Mouse (Mus musculus): ENCODE measurements around the gene Ptbp3. TPM values are rescaled to one million over a fixed set of nuclear protein-coding genes. Genes with fewer than 3 reads are reported as not detected.

Gene Ptbp3
- polyA plus RNA-seq, 1 experiment: 10.9 TPM

DNA sequence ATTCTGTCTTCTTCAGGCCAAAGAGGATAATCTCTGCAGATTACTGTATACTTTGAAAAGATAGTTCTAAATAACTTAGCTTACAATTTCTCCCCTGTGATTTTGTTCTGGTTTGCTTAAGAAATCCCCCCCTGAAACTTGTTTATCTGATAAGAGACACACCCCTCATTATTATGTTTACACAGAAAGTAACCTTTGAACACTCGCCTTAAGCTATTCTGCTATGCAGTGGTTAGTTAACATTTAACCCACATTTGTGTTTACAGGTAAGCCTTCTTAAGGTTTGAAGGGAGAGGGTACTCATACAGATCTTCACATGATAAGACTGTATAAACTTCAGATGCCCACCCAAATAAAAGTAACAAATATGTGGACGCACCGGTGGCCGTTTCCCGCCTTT, 3.7 kb upstream of the Ptbp3 start:
- Histone ChIP-seq H3K4me3 (ENCODE audit: insufficient read depth, poor library complexity, severe bottlenecking) (no peak overlapping the region), H3K27me3 (ENCODE audit: control insufficient read depth, insufficient read depth, insufficient read length) (no peaks in the 10 kb centered on the region), H3ac (ENCODE audit: control insufficient read depth, insufficient read length, low read depth) (no peak overlapping the region), H3K36me3 (ENCODE audit: control insufficient read depth, insufficient read depth) (no peaks in the 10 kb centered on the region), H3K79me3 (ENCODE audit: low read depth) (peaks cover 7% of the 10 kb centered on the region), H3K79me2 (ENCODE audit: control insufficient read depth, insufficient read depth) (peaks cover 13% of the 10 kb centered on the region)
- TF ChIP-seq MYOG (IDR thresholded peaks at IDR 0.05; ENCODE audit: control insufficient read depth, extremely low read depth, insufficient read length): no peak
- TF ChIP-seq CTCF (IDR thresholded peaks at IDR 0.05; ENCODE audit: control insufficient read depth, insufficient read depth, insufficient read length): no peak
- no peak for TF ChIP-seq MYOD1 (IDR thresholded peaks at IDR 0.05; ENCODE audit: control insufficient read depth, insufficient read length, low read depth)
- TF ChIP-seq FOSL1 (IDR thresholded peaks at IDR 0.05; ENCODE audit: insufficient read depth, low read length, poor library complexity, severe bottlenecking): no peak
- TF ChIP-seq CEBPB (IDR thresholded peaks at IDR 0.05; ENCODE audit: low read depth): no peak
- no peak for TF ChIP-seq USF1 (IDR thresholded peaks at IDR 0.05; ENCODE audit: low read depth)
- no peak for TF ChIP-seq MAX (IDR thresholded peaks at IDR 0.05)

DNA sequence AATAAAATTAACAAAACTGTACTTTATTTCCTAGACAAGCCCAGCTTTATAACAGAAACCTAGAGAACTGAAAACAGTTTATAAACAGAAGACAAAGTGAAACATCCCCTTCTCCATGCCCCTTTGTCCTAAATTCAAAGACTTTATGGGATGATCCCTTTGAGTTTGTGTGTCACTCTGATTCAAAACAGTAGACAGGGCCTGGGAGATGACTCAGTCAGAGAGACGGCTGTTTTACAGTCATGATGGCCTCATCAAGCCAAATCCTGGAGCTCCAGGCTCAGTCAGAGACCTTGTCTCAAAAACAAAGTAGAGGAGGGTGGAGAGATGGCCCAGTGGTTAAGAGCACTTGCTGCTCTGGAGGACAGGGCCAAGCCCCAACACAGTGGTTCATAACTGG, 2.7 kb upstream of the Ptbp3 start:
- Histone ChIP-seq H3K4me3 (ENCODE audit: insufficient read depth, poor library complexity, severe bottlenecking) (no peak overlapping the region), H3K79me3 (ENCODE audit: low read depth) (peaks cover 17% of the 10 kb centered on the region), H3K79me2 (ENCODE audit: control insufficient read depth, insufficient read depth) (peaks cover 22% of the 10 kb centered on the region), H3K36me3 (ENCODE audit: control insufficient read depth, insufficient read depth) (no peaks in the 10 kb centered on the region), H3ac (ENCODE audit: control insufficient read depth, insufficient read length, low read depth) (no peak overlapping the region), H3K27me3 (ENCODE audit: control insufficient read depth, insufficient read depth, insufficient read length) (no peaks in the 10 kb centered on the region)
- TF ChIP-seq FOSL1 (IDR thresholded peaks at IDR 0.05; ENCODE audit: insufficient read depth, low read length, poor library complexity, severe bottlenecking) (peak; percentile 5), MYOD1 (IDR thresholded peaks at IDR 0.05; ENCODE audit: control insufficient read depth, insufficient read length, low read depth) (peak; percentile 24), MYOG (IDR thresholded peaks at IDR 0.05; ENCODE audit: control insufficient read depth, extremely low read depth, insufficient read length) (no peak)

DNA sequence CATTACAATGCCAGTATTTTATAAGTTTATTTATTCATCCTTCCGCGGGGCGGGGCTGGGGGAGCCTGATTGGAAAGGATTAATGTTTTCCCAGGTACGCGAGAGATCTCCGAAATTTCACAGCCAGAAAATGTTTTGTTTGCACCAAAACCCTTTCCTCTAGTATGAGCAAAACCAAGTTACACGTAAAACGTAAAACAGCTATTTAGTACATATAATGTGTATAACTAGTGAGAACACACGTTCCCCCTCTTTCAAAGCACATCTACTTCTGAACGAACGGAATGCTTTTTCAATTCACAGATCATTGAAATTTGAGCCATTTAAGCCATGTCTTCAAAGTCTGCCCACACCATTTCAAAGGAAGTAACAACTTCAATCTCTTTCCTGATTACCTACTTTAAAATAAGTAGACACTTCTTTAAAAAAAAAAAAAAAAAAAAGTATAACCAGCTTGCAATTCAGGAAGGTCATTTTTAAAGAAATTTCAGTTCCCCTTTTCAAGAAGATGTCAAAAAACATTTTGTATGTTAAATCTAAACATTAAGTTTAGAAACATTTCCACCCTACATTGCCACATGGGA, 905 bp upstream of the Ptbp3 start:
- H3ac ChIP-seq (ENCODE audit: control insufficient read depth, insufficient read length, low read depth): no peak overlapping the region
- peaks cover 41% of the 10 kb centered on the region for H3K79me2 ChIP-seq (ENCODE audit: control insufficient read depth, insufficient read depth)
- H3K27me3 ChIP-seq (ENCODE audit: control insufficient read depth, insufficient read depth, insufficient read length): no peaks in the 10 kb centered on the region
- no peaks in the 10 kb centered on the region for H3K36me3 ChIP-seq (ENCODE audit: control insufficient read depth, insufficient read depth)
- H3K79me3 ChIP-seq (ENCODE audit: low read depth): peaks cover 35% of the 10 kb centered on the region
- TF ChIP-seq USF1 (IDR thresholded peaks at IDR 0.05; ENCODE audit: low read depth) (no peak), MAX (IDR thresholded peaks at IDR 0.05) (no peak), CEBPB (IDR thresholded peaks at IDR 0.05; ENCODE audit: low read depth) (no peak), MYOD1 (IDR thresholded peaks at IDR 0.05; ENCODE audit: control insufficient read depth, insufficient read length, low read depth) (no peak), FOSL1 (IDR thresholded peaks at IDR 0.05; ENCODE audit: insufficient read depth, low read length, poor library complexity, severe bottlenecking) (no peak), MYOG (IDR thresholded peaks at IDR 0.05; ENCODE audit: control insufficient read depth, extremely low read depth, insufficient read length) (no peak), CTCF (IDR thresholded peaks at IDR 0.05; ENCODE audit: control insufficient read depth, insufficient read depth, insufficient read length) (no peak)
- no peak overlapping the region for H3K4me3 ChIP-seq (ENCODE audit: insufficient read depth, poor library complexity, severe bottlenecking)

DNA sequence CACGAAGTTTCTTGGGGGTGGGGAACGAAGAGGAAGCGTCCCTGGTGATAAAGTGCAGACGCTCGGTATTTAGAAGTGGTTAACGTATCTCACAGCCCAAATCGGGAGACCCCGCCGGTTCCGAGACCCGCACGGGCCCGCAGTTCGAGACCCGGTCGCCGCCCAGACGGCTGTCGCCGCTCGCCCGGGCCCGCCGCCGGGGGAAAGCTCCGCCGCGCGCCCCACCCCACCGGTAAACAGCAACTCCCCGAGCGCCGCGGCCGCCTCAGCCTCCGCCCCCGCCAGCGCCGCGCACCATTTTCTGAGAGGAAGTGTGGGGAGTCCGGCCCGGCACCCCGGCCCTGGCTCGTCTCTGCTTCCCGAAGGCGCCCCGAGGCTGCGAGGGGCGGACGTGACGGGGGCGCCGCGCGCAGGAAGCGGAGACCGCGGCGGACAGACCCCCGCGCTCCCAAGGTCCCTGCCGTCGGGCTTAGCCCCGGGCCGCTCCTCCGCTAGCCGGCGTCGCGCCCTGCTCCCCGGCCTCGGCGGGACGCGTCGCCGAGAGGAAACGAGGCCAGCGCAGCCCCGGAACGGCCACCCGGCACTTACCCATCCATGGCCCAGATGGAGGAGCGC, 497 bp downstream of the Ptbp3 start:
- H3K27me3 ChIP-seq (ENCODE audit: control insufficient read depth, insufficient read depth, insufficient read length): no peaks in the 10 kb centered on the region

DNA sequence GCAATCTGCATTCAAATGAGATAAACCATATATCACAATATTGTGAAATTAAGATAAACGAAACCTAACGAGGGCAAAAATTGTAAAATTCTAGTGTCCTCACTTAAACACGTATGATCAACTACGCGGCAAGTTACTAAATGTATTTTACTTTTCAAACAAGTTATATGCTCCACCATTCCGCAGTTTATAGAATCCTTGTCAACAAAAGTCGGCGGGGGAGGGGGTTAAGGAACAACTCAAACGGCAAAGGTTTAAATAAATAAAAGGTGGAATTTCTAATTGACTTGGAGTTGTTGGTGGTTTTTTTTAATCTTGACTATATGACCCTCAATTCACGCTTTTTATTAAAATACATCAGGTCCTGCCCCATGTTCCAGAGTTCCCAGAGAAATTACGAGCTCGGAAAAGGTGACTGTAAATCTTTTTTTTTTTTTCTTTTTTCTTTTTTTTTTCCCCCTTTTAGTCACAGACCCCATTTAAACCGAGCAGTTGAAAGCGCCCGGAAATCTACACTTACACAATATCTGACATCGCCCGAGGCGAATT, 1.1 kb downstream of the Ptbp3 start:
- Histone ChIP-seq H3ac (ENCODE audit: control insufficient read depth, insufficient read length, low read depth) (peak overlapping the region; percentile 83), H3K36me3 (ENCODE audit: control insufficient read depth, insufficient read depth) (no peaks in the 10 kb centered on the region), H3K79me2 (ENCODE audit: control insufficient read depth, insufficient read depth) (peaks cover 60% of the 10 kb centered on the region), H3K27me3 (ENCODE audit: control insufficient read depth, insufficient read depth, insufficient read length) (no peaks in the 10 kb centered on the region), H3K79me3 (ENCODE audit: low read depth) (peaks cover 54% of the 10 kb centered on the region), H3K4me3 (ENCODE audit: insufficient read depth, poor library complexity, severe bottlenecking) (peak overlapping the region; percentile 78)
- TF ChIP-seq CEBPB (IDR thresholded peaks at IDR 0.05; ENCODE audit: low read depth) (peak; percentile 45), FOSL1 (IDR thresholded peaks at IDR 0.05; ENCODE audit: insufficient read depth, low read length, poor library complexity, severe bottlenecking) (no peak)

More for the DNA sequence above, 497 bp downstream of the Ptbp3 start:
- H3K79me3 ChIP-seq (ENCODE audit: low read depth): peaks cover 48% of the 10 kb centered on the region
- H3ac ChIP-seq (ENCODE audit: control insufficient read depth, insufficient read length, low read depth): peak overlapping the region; percentile 83
- TF ChIP-seq FOSL1 (IDR thresholded peaks at IDR 0.05; ENCODE audit: insufficient read depth, low read length, poor library complexity, severe bottlenecking) (no peak), MYOG (IDR thresholded peaks at IDR 0.05; ENCODE audit: control insufficient read depth, extremely low read depth, insufficient read length) (no peak), USF1 (IDR thresholded peaks at IDR 0.05; ENCODE audit: low read depth) (no peak), MYOD1 (IDR thresholded peaks at IDR 0.05; ENCODE audit: control insufficient read depth, insufficient read length, low read depth) (no peak), CEBPB (IDR thresholded peaks at IDR 0.05; ENCODE audit: low read depth) (no peak), MAX (IDR thresholded peaks at IDR 0.05) (no peak), CTCF (IDR thresholded peaks at IDR 0.05; ENCODE audit: control insufficient read depth, insufficient read depth, insufficient read length) (no peak)
- H3K36me3 ChIP-seq (ENCODE audit: control insufficient read depth, insufficient read depth): no peaks in the 10 kb centered on the region
- peaks cover 55% of the 10 kb centered on the region for H3K79me2 ChIP-seq (ENCODE audit: control insufficient read depth, insufficient read depth)
- peak overlapping the region; percentile 78 for H3K4me3 ChIP-seq (ENCODE audit: insufficient read depth, poor library complexity, severe bottlenecking)
